Mouse (Mus musculus) frontal cortex, postnatal 36 days (tissue): ENCODE measurements at regions not wholly inside any gene's neighbourhood (a gene's known extent, or its start where the extent isn't known, plus 50 kb on each side); places are given as distances from the start of the nearest gene placed in this dataset.

Experiments
- DNase-seq, 2 experiments: peaks; one replicate each; pipeline ENCODE4 v3.0.0; 2022; ENCODE audit warnings: low spot score in 2 of 2

GRCm38 (mm10) chr2:142560896-142561500, 340.3 kb downstream of the Kif16b start:
- no peak for DNase-seq

GRCm38 (mm10) chr2:142560400-142560799, 340.9 kb downstream of the Kif16b start:
- DNase-seq = no peak

- no peak for DNase-seq
These were observed 341.4 kb downstream of the Kif16b start for GRCm38 (mm10) chr2:142559946-142560345.

- peak; percentile 12 to 21 for DNase-seq
These were observed 346.5 kb downstream of the Kif16b start for GRCm38 (mm10) chr2:142554851-142555250.

GRCm38 (mm10) chr2:142551690-142552089, 349.6 kb downstream of the Kif16b start:
- DNase-seq = no peak

- no peak for DNase-seq
These were observed 352.6 kb downstream of the Kif16b start for GRCm38 (mm10) chr2:142548766-142549165.

- DNase-seq = no peak
These were observed 356.4 kb downstream of the Kif16b start for GRCm38 (mm10) chr2:142544937-142545336.

- no peak for DNase-seq
These were observed 361.4 kb downstream of the Kif16b start for GRCm38 (mm10) chr2:142539980-142540379.

GRCm38 (mm10) chr2:142533555-142533954, 367.8 kb downstream of the Kif16b start:
- no peak for DNase-seq

GRCm38 (mm10) chr2:142522471-142522870, 378.9 kb downstream of the Kif16b start:
- no peak for DNase-seq

GRCm38 (mm10) chr2:142517731-142518130, 383.6 kb downstream of the Kif16b start:
- DNase-seq = peak in 1 of 2 experiments; percentile 16

GRCm38 (mm10) chr2:142505216-142505615, 396.1 kb downstream of the Kif16b start:
- no peak for DNase-seq
